Mouse (Mus musculus): ENCODE results near the gene Hoga1.

DNA sequence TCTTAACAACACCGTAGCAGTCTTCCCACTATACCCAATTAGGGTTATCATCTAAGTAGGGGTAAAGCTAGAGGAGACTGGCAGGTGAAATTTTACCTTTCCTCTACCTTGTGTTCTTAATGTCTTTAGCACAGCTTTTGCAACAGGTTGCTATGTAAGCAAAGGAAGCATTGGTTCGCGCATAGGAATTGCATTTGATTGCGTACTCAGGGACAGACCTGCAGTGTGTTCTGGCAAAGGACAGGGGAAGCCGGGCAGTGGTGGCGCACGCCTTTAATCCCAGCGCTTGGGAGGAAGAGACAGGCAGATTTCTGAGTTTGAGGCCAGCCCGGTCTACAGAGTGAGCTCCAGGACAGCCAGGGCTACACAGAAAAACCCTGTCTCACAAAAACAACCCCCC, 72.7 kb downstream of the Hoga1 start:
- TF ChIP-seq CTCF (IDR thresholded peaks at IDR 0.05; ENCODE audit: low read depth, low read length): no peak
- no peak for TF ChIP-seq GATA1 (IDR thresholded peaks at IDR 0.05; ENCODE audit: borderline replicate concordance, low read length)

All from G1E (cell line).